Mouse (Mus musculus): Measurements from ENCODE around the gene Rabl3. TPM values are rescaled to one million over a fixed set of nuclear protein-coding genes. Genes with fewer than 3 reads are reported as not detected.

Rabl3 gene
- total RNA-seq, 2 experiments from 2014 or later, result 15.3 to 16.4 TPM

- no peak for DNase-seq
Measured at GRCm38 (mm10) chr16:37550266-37550665, 10.6 kb downstream of the Rabl3 start.

GRCm38 (mm10) chr16:37550981-37551380, 11.3 kb downstream of the Rabl3 start:
- no peak for DNase-seq

- DNase-seq, result no peak
Measured at GRCm38 (mm10) chr16:37552824-37553223, 13.1 kb downstream of the Rabl3 start.

- no peak for DNase-seq
Measured at GRCm38 (mm10) chr16:37562414-37562813, 22.7 kb downstream of the Rabl3 start.

- no peak for DNase-seq
Measured at GRCm38 (mm10) chr16:37562961-37563360, 23.3 kb downstream of the Rabl3 start.

GRCm38 (mm10) chr16:37565117-37565516, 25.4 kb downstream of the Rabl3 start:
- DNase-seq, result no peak

- DNase-seq, result no peak
Measured at GRCm38 (mm10) chr16:37566107-37566506, 26.4 kb downstream of the Rabl3 start.

- DNase-seq, result no peak
Measured at GRCm38 (mm10) chr16:37567113-37568050, 27.7 kb downstream of the Rabl3 start.

GRCm38 (mm10) chr16:37571554-37571953, 31.9 kb downstream of the Rabl3 start:
- DNase-seq, result no peak

- DNase-seq, result no peak
Measured at GRCm38 (mm10) chr16:37572117-37572754, 32.6 kb downstream of the Rabl3 start.

GRCm38 (mm10) chr16:37573061-37573460, 33.4 kb downstream of the Rabl3 start:
- no peak for DNase-seq

- no peak for DNase-seq
Measured at GRCm38 (mm10) chr16:37575325-37575724, 35.6 kb downstream of the Rabl3 start.

GRCm38 (mm10) chr16:37579591-37579990, 39.9 kb downstream of the Rabl3 start:
- no peak for DNase-seq

- DNase-seq, result no peak
Measured at GRCm38 (mm10) chr16:37579994-37580393, 40.3 kb downstream of the Rabl3 start, which contains the start of gene Hgd. TSS of gene Hgd (plus strand) at chr16:37580153.

GRCm38 (mm10) chr16:37580651-37581050, 41.0 kb downstream of the Rabl3 start:
- DNase-seq, result no peak

GRCm38 (mm10) chr16:37581901-37582300, 42.2 kb downstream of the Rabl3 start:
- DNase-seq, result no peak

GRCm38 (mm10) chr16:37583306-37583705, 43.6 kb downstream of the Rabl3 start:
- no peak for DNase-seq

- DNase-seq, result no peak
Measured at GRCm38 (mm10) chr16:37583801-37584200, 44.1 kb downstream of the Rabl3 start.

GRCm38 (mm10) chr16:37584218-37585035, 44.7 kb downstream of the Rabl3 start:
- peak; percentile 61 for DNase-seq

GRCm38 (mm10) chr16:37585129-37585563, 45.5 kb downstream of the Rabl3 start:
- DNase-seq, result no peak

GRCm38 (mm10) chr16:37590921-37591320, 51.2 kb downstream of the Rabl3 start:
- no peak for DNase-seq

GRCm38 (mm10) chr16:37591551-37591950, 51.9 kb downstream of the Rabl3 start:
- no peak for DNase-seq

GRCm38 (mm10) chr16:37597412-37597811, 57.7 kb downstream of the Rabl3 start:
- DNase-seq, result no peak
